Mouse (Mus musculus) ES-Bruce4 (cell line): ENCODE data around the gene Mc1r.

Experiments
- CTCF ChIP-seq: IDR thresholded peaks from one replicate; pipeline ENCODE4 v1.8.1; 2011; ENCODE audit warnings: low read depth, low read length
- EP300 ChIP-seq: IDR thresholded peaks from 2 replicates; pipeline ENCODE4 v1.6.1; 2011; ENCODE audit warnings: low read depth, low read length; ENCODE audit not compliant: insufficient read depth
- POLR2A ChIP-seq: IDR thresholded peaks from one replicate; pipeline ENCODE4 v1.8.1; 2011; ENCODE audit warnings: low read length; ENCODE audit not compliant: insufficient read depth

- TF ChIP-seq POLR2A (no peak), CTCF (no peak), EP300 (no peak)
Measured at GRCm38 (mm10) chr8:123410788-123411187, 3.9 kb downstream of the Mc1r start.
